8 mouse cellular contexts compared by ENCODE assay signal in genomic region chr7:28277615-28278278, GRCm38 (mm10). TPM values are rescaled to one million over a fixed set of nuclear protein-coding genes. Genes with fewer than 3 reads are reported as not detected.
DNase-seq lines count a peak whose midpoint lies in the region; ATAC-seq lines count a peak whose summit lies in the region.

Eid2b (plus strand) TSS chr7:28277739.

- H3K9me3 ChIP-seq in heart, embryonic 14.5 days (ENCODE audit: control insufficient read depth, low read length): no peaks in the 10 kb centered on the region
- no peaks in the 10 kb centered on the region for H3K9me3 ChIP-seq in liver, embryonic 11.5 days (ENCODE audit: control insufficient read depth, low read length)

- peaks cover 4 to 5% of the 10 kb centered on the region in 2 experiments; a peak in 3 of 4 replicates for H3K4me1 ChIP-seq in heart, embryonic 14.5 days (ENCODE audit: control insufficient read depth in 2 of 2, insufficient read depth in 2 of 2, low read length in 2 of 2)
- H3K4me1 ChIP-seq in liver, embryonic 11.5 days (replicated peaks; ENCODE audit: control insufficient read depth, insufficient read depth, low read length): peaks cover 7% of the 10 kb centered on the region; the same call in 1 of the 2 replicates

- 0 out of 2 replicates have a peak, but pooled peaks cover 3% of the 10 kb centered on the region for H3K36me3 ChIP-seq in heart, embryonic 14.5 days (ENCODE audit: control insufficient read depth, insufficient read depth, low read length)
- no peaks in the 10 kb centered on the region for H3K36me3 ChIP-seq in liver, embryonic 11.5 days (ENCODE audit: control insufficient read depth, insufficient read depth, low read length)
- H3K36me3 ChIP-seq in splenic B cell, adult 2 months (ENCODE audit: control insufficient read depth, insufficient read depth, low read length, poor library complexity, severe bottlenecking): no peaks in the 10 kb centered on the region

- H3K9ac ChIP-seq in heart, embryonic 14.5 days (ENCODE audit: low read length): peak within 1 kb of the TSS; percentile 93
- peak within 1 kb of the TSS; percentile 93 for H3K9ac ChIP-seq in liver, embryonic 11.5 days (ENCODE audit: low read depth, low read length)

- H3K4me2 ChIP-seq in heart, embryonic 14.5 days (ENCODE audit: low read length): peak within 1 kb of the TSS; percentile 91
- H3K4me2 ChIP-seq in liver, embryonic 11.5 days: peak within 1 kb of the TSS; percentile 94

- DNase-seq in CD8-positive naive resting alpha-beta T cell, adult 2 months (ENCODE audit: low read depth in 2 of 2, low spot score in 2 of 2): peak; percentile 94 to 96
- peak; percentile 86 for DNase-seq in c-Kit-positive CD71-negative TER-119-negative erythroid progenitor cells, embryonic 14.5 days (ENCODE audit: low read depth)
- peak; percentile 77 for DNase-seq in fibroblast of lung, adult 2 months (ENCODE audit: low read depth)
- peak; percentile 98 for DNase-seq in kidney, postnatal 10 days
- DNase-seq in liver, embryonic 11.5 days (ENCODE audit: low spot score): peak; percentile 94
- DNase-seq in naive thymus-derived CD4-positive, alpha-beta T cell, adult 2 months (ENCODE audit: low read depth): peak; percentile 97
- peak; percentile 96 for DNase-seq in splenic B cell, adult 2 months (ENCODE audit: low read depth, low spot score)

- no peaks in the 10 kb centered on the region for H3K27me3 ChIP-seq in heart, embryonic 14.5 days (ENCODE audit: control insufficient read depth, insufficient read depth, low read length)
- H3K27me3 ChIP-seq in liver, embryonic 11.5 days (replicated peaks; ENCODE audit: control insufficient read depth, insufficient read depth, low read length): no peaks in the 10 kb centered on the region
- no peaks in the 10 kb centered on the region for H3K27me3 ChIP-seq in splenic B cell, adult 2 months (ENCODE audit: control insufficient read depth, insufficient read depth, low read length, poor library complexity, severe bottlenecking)

- 3% methylated on average over 68 of the region's 68 CpGs for WGBS in heart, embryonic 14.5 days
- WGBS in liver, embryonic 11.5 days: 3% methylated on average over 68 of the region's 68 CpGs

- peak within 1 kb of the TSS; percentile 72 to 87 for H3K4me3 ChIP-seq in heart, embryonic 14.5 days (ENCODE audit: control insufficient read depth in 1 of 2, insufficient read depth in 1 of 2, low read depth in 1 of 2, low read length in 2 of 2)
- H3K4me3 ChIP-seq in liver, embryonic 11.5 days (ENCODE audit: low read depth, low read length): peak within 1 kb of the TSS; percentile 78

- peak within 1 kb of the TSS; percentile 66 to 75 for H3K27ac ChIP-seq in heart, embryonic 14.5 days (replicated peaks in 1 of 2; ENCODE audit: control insufficient read depth in 1 of 2, insufficient read depth in 1 of 2, low read depth in 2 of 2, low read length in 2 of 2)
- H3K27ac ChIP-seq in liver, embryonic 11.5 days (ENCODE audit: low read depth, low read length): peak within 1 kb of the TSS; percentile 64

- ATAC-seq in heart, embryonic 14.5 days (ENCODE audit: insufficient number of reproducible peaks, insufficient read depth, low FRiP score, low read depth): peak; percentile 46
- ATAC-seq in liver, embryonic 11.5 days (replicated peaks; ENCODE audit: low FRiP score): peak; percentile 77

RNA-seq across cellular contexts. Expression of gene Eid2b, which starts in this region (rescaled TPM):
- polyA plus RNA-seq in heart, embryonic 14.5 days (2014; fragmentation: Nextera tagmentation; extraction: Ambion mirVana): 6.7 and 8.4 TPM in 2 replicates
- 5.9 and 6.5 TPM in 2 replicates for polyA plus RNA-seq in liver, embryonic 11.5 days (2014; fragmentation: Nextera tagmentation; extraction: Ambion mirVana)

Comparison
In these comparisons a context has a peak if more than half of its experiments do, and no peak if none do; other contexts are left out.
1. Peak in every context shown above with its lines: DNase-seq, ATAC-seq, H3K4me3 ChIP-seq and H3K27ac ChIP-seq.